In genomic region chr10:80621940-80622660, GRCm38 (mm10) we compare ENCODE assay signal across 1 mouse cellular context.
TF ChIP-seq lines count a peak whose summit lies in the region.

No protein-coding gene starts in this region.

TF ChIP-seq in MEL, 35 proteins besides CTCF, POLR2A, EP300 and RAD21:
- no peak for TF ChIP-seq ZKSCAN1 (IDR thresholded peaks at IDR 0.05; ENCODE audit: low read depth, low read length)
- peak; percentile 44; the same call in 1 of the 2 replicates for TF ChIP-seq MYB (IDR thresholded peaks at IDR 0.05; ENCODE audit: low read depth, low read length)
- TF ChIP-seq TBP (IDR thresholded peaks at IDR 0.05; ENCODE audit: low read depth, low read length), result peak; percentile 82
- TF ChIP-seq TCF12 (IDR thresholded peaks at IDR 0.05; ENCODE audit: low read depth, low read length), result peak; percentile 42; the same call in 1 of the 2 replicates
- peak; percentile 46 for TF ChIP-seq USF1 (IDR thresholded peaks at IDR 0.05; ENCODE audit: low read depth, low read length)
- no peak for TF ChIP-seq UBTF (IDR thresholded peaks at IDR 0.05; ENCODE audit: borderline replicate concordance, insufficient read depth, low read depth, low read length)
- TF ChIP-seq MYC (IDR thresholded peaks at IDR 0.05; ENCODE audit: low read depth, low read length), result no peak; the same call in 1 of the 2 replicates
- no peak for TF ChIP-seq MAFK (IDR thresholded peaks at IDR 0.05; ENCODE audit: borderline replicate concordance, low read depth, low read length)
- TF ChIP-seq SMC3 (IDR thresholded peaks at IDR 0.05; ENCODE audit: low read depth, low read length), result no peak
- peak; percentile 60 for TF ChIP-seq NELFE (IDR thresholded peaks at IDR 0.05; ENCODE audit: low read depth, low read length)
- 0 out of 2 replicates have a peak, but pooled peaks have one; percentile 3 for TF ChIP-seq GATA1 (IDR thresholded peaks at IDR 0.05; ENCODE audit: low read depth, low read length)
- peak; percentile 78 for TF ChIP-seq KAT2A (conservative IDR thresholded peaks at IDR 0.05; ENCODE audit: low read depth, low read length)
- TF ChIP-seq MXI1 (IDR thresholded peaks at IDR 0.05; ENCODE audit: low read depth, low read length), result peak; percentile 75
- TF ChIP-seq SIN3A (IDR thresholded peaks at IDR 0.05; ENCODE audit: low read length), result peak; percentile 96
- peak; percentile 58; the same call in 1 of the 2 replicates for TF ChIP-seq E2F4 (IDR thresholded peaks at IDR 0.05; ENCODE audit: borderline replicate concordance, low read depth, low read length)
- TF ChIP-seq ELF1 (IDR thresholded peaks at IDR 0.05; ENCODE audit: low read depth, low read length), result peak; percentile 88
- TF ChIP-seq MAZ (IDR thresholded peaks at IDR 0.05; ENCODE audit: low read depth, low read length), result peak; percentile 59; the same call in 1 of the 2 replicates
- peak; percentile 52 for TF ChIP-seq MAX (IDR thresholded peaks at IDR 0.05; ENCODE audit: low read length)
- TF ChIP-seq RCOR1 (IDR thresholded peaks at IDR 0.05; ENCODE audit: low read depth, low read length), result no peak
- peak; percentile 81; the same call in 1 of the 2 replicates for TF ChIP-seq GABPA (IDR thresholded peaks at IDR 0.05; ENCODE audit: low read depth, low read length)
- peak; percentile 92 for TF ChIP-seq ETS1 (IDR thresholded peaks at IDR 0.05; ENCODE audit: low read depth, low read length)
- peak; percentile 89 for TF ChIP-seq HCFC1 (IDR thresholded peaks at IDR 0.05; ENCODE audit: low read depth, low read length)
